Mouse (Mus musculus): ENCODE data around the gene Edf1. TPM values are rescaled to one million over a fixed set of nuclear protein-coding genes. Genes with fewer than 3 reads are reported as not detected.

The Edf1 gene
- total RNA-seq, 2 experiments from 2014 or later = 188 to 189 TPM

GRCm38 (mm10) chr2:25580621-25581101, 23.0 kb downstream of the Edf1 start:
- intact Hi-C loops (cut with DNase I) = no loop called here
- no peak for DNase-seq

GRCm38 (mm10) chr2:25581294-25581864, 23.7 kb downstream of the Edf1 start, which contains the start of gene Ajm1:
Ajm1 (minus strand) TSS chr2:25581757.
- peak; percentile 76 to 81 for DNase-seq
- intact Hi-C loops (cut with DNase I) = no loop called here

- intact Hi-C loops (cut with DNase I) = no loop called here
- peak in 1 of 2 experiments; percentile 27 for DNase-seq
Observed at GRCm38 (mm10) chr2:25581901-25582301, 24.3 kb downstream of the Edf1 start.

GRCm38 (mm10) chr2:25582466-25583119, 24.9 kb downstream of the Edf1 start:
- intact Hi-C loops (cut with DNase I) = no loop called here
- DNase-seq = peak in 1 of 2 experiments; percentile 32

GRCm38 (mm10) chr2:25583120-25583481, 25.5 kb downstream of the Edf1 start:
- DNase-seq = no peak

GRCm38 (mm10) chr2:25583571-25583970, 25.9 kb downstream of the Edf1 start:
- no peak for DNase-seq
- intact Hi-C loops (cut with DNase I) = no loop called here

More at GRCm38 (mm10) chr2:25583120-25583481, 25.5 kb downstream of the Edf1 start:
- intact Hi-C loops (cut with DNase I) = no loop called here

- DNase-seq = no peak
- intact Hi-C loops (cut with DNase I) = no loop called here
Observed at GRCm38 (mm10) chr2:25584152-25584551, 26.5 kb downstream of the Edf1 start.

- intact Hi-C loops (cut with DNase I) = no loop called here
- DNase-seq = no peak
Observed at GRCm38 (mm10) chr2:25584856-25585255, 27.2 kb downstream of the Edf1 start.

GRCm38 (mm10) chr2:25585601-25586000, 28.0 kb downstream of the Edf1 start:
- no peak for DNase-seq
- intact Hi-C loops (cut with DNase I) = no loop called here

- intact Hi-C loops (cut with DNase I) = no loop called here
- DNase-seq = no peak
Observed at GRCm38 (mm10) chr2:25587290-25587689, 29.6 kb downstream of the Edf1 start.

- DNase-seq = no peak
- intact Hi-C loops (cut with DNase I) = no loop called here
Observed at GRCm38 (mm10) chr2:25588227-25588907, 30.7 kb downstream of the Edf1 start.

- no peak for DNase-seq
- intact Hi-C loops (cut with DNase I) = no loop called here
Observed at GRCm38 (mm10) chr2:25591863-25592262, 34.2 kb downstream of the Edf1 start.

- intact Hi-C loops (cut with DNase I) = no loop called here
- no peak for DNase-seq
Observed at GRCm38 (mm10) chr2:25596765-25597510, 39.3 kb downstream of the Edf1 start.

GRCm38 (mm10) chr2:25598749-25599148, 41.1 kb downstream of the Edf1 start:
- no peak for DNase-seq
- intact Hi-C loops (cut with DNase I) = no loop called here

GRCm38 (mm10) chr2:25600037-25600436, 42.4 kb downstream of the Edf1 start:
- no peak for DNase-seq
- intact Hi-C loops (cut with DNase I) = no loop called here

- DNase-seq = no peak
- intact Hi-C loops (cut with DNase I) = no loop called here
Observed at GRCm38 (mm10) chr2:25602526-25602925, 44.9 kb downstream of the Edf1 start.

GRCm38 (mm10) chr2:25607761-25608622, 50.3 kb downstream of the Edf1 start, which contains the start of gene Rabl6:
Rabl6 (minus strand) TSS chr2:25608521.
- intact Hi-C loops (cut with DNase I) = no loop called here

GRCm38 (mm10) chr2:25608671-25609070, 51.0 kb downstream of the Edf1 start:
- DNase-seq = no peak
- intact Hi-C loops (cut with DNase I) = no loop called here

More at GRCm38 (mm10) chr2:25607761-25608622, 50.3 kb downstream of the Edf1 start, which contains the start of gene Rabl6:
- DNase-seq = peak; percentile 92 to 93
